Mouse (Mus musculus) left cerebral cortex, postnatal 10 days (tissue): Measurements from ENCODE around the gene Efhd1. TPM values are rescaled to one million over a fixed set of nuclear protein-coding genes. Genes with fewer than 3 reads are reported as not detected.

ENCODE experiments used
- DNase-seq, 2 experiments: peaks; one replicate each; pipeline ENCODE4 v3.0.0; 2021 to 2022; ENCODE audit warnings: low spot score in 2 of 2, mixed read lengths in 1 of 2; ENCODE audit errors: extremely low spot score in 1 of 2
- intact Hi-C: fragments of 180-260 bp; cut with DNase I; formaldehyde crosslinking; loops from one replicate; pipeline ENCODE4 v1.15.1; 2025
- total RNA-seq, 2 experiments: library from RNA; stranded (reverse); gene quantifications; 2 replicates each; pipeline ENCODE4 v1.2.3; 2021

Efhd1 gene
- total RNA-seq, 2 experiments from 2014 or later: 6.0 to 7.0 TPM

DNA sequence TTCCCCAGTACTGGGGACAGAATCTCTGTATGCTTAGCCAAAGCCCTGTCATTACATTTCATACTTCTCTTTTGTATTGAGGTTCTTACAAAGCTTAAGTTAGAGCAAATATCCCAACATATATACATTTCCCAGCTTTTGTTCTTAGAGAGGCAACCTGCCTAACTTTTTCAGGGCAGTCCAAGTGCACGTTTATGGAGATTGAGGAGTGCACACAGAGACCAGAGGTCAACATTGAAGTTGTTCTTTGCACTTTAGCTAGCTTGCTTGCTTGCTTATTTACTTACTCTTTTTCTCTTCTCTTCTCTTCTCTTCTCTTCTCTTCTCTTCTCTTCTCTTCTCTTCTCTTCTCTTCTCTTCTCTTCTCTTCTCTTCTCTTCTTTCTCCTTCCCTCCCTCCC is 96.1 kb downstream of the Efhd1 start:
- intact Hi-C loops: no loop called here
- no peak for DNase-seq

Other genes starting within 250 kb of the Efhd1 start
- gene Alppl2, start 174.4 kb upstream of the Efhd1 start, total RNA-seq: not detected
- not detected for gene Alpi, start 162.8 kb upstream of the Efhd1 start, total RNA-seq
- gene Akp3, start 139.4 kb upstream of the Efhd1 start, total RNA-seq: not detected
- gene Ecel1, start 107.8 kb upstream of the Efhd1 start, total RNA-seq: 1 to 10 TPM; 4.6 to 6.5 TPM
- gene Prss56, start 81.0 kb upstream of the Efhd1 start, total RNA-seq: 1 to 10 TPM; 2.2 to 2.8 TPM
- not detected for gene Chrnd, start 73.8 kb upstream of the Efhd1 start, total RNA-seq
- not detected for gene Chrng, start 59.7 kb upstream of the Efhd1 start, total RNA-seq
- 10 to 100 TPM; 83.2 to 84.2 TPM for gene Eif4e2, start 50.4 kb upstream of the Efhd1 start, total RNA-seq
- gene Gigyf2, start 62.6 kb downstream of the Efhd1 start, total RNA-seq: 10 to 100 TPM; 73.7 to 77.8 TPM
- 1 to 10 TPM; 1.2 to 1.9 TPM for gene Kcnj13, start 130.4 kb downstream of the Efhd1 start, total RNA-seq
- not detected for gene Snorc, start 205.9 kb downstream of the Efhd1 start, total RNA-seq
- 1 to 10 TPM; 2.3 to 2.4 TPM for gene Neu2, start 245.5 kb downstream of the Efhd1 start, total RNA-seq